Mouse (Mus musculus): ENCODE measurements around the gene Plxdc1.
A peak's percentile ranks its signal among the peaks of the same experiment; 100 is the strongest.

Plxdc1 gene

DNA sequence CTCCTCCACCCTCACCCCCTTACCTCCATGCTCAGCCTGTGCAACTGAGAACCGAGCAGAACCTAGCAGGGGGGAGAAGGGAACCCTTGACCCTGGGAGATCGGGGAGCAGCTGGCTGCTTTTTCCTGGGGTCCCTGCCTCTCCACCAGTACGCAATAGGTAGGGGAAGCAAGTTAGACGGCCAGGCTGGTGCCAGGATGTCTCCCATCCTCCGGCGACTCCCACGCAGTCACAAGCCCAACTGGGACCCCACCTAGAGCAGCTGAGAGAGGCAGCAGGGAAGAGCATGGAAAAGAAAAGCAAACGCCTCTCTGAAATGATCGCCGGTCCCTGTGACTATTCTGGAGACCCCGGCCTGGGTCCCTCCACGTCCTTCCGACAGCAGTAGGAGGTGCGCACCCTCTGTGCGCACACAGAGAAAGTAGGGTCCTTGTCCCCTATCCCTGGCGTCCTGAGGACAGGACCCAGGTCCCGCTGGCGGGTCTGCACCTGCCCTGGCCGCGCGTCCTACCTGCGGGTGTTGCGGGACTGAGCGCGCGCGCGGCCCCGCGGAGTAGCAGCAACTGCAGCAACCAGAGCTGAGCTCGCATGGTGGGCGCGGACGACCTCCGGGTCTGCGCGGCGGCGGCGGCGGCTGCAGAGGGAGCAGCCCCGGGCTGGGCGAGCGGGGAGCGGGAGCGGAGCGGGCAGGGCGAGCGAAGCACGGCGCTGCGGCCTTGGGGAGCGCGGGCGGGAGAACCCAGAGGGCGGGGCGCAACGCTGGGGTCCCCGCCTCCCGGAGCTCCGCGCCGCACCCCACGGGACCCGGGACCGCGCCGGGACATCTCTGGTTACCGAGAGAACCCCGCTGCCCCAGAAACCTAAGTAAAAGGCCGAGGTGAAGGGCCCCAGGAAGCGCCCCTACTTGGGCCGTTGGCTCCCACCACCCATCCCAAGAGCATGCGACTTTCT, at the start of gene Plxdc1:
Gene Plxdc1 (minus strand): TSS at position 718 of the 951 bp plus-strand sequence.
- peak in 1 of 2 experiments; percentile 29 for DNase-seq (ENCODE audit: low spot score in 2 of 2)

DNA sequence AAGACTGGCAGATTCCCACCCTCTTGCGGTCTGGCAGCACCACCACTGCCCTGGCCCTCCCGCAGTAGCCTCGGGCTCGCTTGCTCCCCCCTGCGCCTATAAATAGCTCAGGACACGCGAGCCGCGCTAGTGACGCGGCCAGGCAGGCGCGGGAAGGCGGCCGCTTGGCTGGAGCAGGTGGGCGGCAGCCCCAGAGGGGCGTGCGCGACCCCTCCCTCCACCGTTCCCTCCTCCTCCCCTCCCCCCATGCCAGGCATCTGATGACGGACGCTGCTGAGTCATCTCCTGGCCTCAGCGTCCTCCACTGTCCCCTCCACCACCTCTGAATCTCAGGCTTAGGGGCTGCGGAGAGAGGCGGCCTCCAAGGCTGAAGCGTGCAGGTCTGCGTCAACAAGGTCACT, 49.7 kb upstream of the Plxdc1 start:
- DNase-seq (ENCODE audit: low spot score in 2 of 2): no peak

DNA sequence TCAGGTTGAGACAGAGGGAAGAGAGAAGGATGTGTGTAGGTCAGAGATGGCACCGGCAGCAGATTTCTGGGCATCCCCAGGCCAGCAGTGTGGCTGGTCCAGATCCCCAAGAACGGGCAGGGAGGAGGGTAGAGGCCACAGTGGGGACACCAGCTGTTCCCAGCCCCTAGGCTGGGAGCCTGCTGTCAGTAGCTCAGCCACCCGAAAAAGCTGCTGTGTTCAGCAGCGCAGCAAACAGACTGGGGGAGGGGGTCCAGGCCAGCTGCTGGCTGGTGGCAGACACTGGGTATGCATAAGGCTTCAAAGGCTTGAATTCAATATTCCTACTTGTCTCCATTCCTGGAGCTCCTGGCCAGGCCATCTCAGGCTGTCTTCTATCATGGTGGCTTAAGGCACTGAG, 48.6 kb upstream of the Plxdc1 start:
- no peak for DNase-seq (ENCODE audit: low spot score in 2 of 2)

DNA sequence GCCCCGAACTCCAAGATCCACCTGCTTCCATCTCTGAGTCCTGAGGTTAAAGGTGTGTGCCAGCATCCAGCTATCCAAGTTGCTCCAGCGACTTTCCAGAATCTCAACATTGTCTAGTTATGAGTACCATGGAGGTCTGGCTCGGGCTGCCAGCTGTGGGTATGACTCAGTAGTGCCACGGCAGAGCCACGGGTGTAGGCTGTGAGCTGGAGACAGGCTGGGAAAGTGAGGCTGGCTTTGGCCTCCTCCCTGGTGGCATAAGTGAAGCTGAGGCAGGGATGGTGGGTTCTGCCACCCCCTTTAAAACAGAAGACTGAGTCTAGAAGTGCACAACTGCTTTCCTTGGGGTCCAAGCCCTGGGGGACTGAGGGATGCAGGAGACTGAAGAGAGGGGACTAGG, 47.8 kb upstream of the Plxdc1 start:
- DNase-seq (ENCODE audit: low spot score in 2 of 2): no peak

DNA sequence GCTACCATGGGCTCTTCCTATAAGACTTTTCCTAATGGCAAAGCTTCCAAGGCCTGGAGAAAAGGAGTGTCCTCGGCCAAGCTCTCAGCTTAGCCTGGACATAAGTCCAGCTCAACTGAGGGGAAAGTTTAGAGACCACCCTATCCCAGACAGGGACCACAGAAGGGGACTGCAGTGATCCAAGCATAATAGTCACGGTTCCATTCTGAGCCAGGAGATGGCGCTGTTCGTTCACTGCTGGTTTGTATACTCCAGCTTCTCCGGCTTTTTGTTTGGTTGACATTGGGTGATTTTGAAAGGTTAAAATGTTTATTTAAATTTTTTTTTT, 45.2 kb upstream of the Plxdc1 start:
- peak; percentile 52 to 74 for DNase-seq (ENCODE audit: low spot score in 2 of 2)

DNA sequence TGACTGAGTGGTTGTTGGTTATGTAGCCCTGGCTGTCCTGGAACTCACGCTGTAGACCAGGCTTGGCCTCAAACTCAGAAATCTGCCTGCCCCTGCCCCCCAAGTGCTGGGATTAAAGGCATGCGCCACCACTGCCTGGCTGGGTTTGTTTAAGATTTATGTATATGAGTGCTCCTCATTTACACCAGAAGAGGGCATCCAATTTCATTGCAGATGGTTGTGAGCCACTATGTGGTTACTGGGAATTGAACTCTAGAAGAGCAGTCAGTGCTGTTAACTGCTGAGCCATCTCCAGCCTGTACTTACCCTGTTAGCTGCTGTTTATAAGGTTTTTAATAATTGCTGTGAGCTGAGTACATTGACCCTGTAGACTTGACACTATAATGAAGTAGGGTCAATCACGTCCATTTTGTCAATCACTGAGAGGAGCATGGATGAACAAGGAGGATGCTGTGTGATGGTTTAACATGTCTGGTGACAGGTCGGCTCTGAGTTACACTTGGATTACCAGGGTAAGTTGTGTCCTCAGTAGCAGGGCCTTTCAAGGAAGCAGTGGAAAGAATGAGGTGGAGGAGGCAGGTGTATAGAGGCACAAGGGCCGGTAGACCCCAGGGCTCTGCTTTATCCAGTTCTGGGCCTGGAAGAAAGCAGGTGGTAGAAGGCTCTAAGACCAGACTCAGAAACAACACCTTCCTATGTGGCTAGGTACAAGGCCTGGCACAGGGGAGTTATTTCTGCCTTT, 44.6 kb upstream of the Plxdc1 start:
- no peak for DNase-seq (ENCODE audit: low spot score in 2 of 2)

DNA sequence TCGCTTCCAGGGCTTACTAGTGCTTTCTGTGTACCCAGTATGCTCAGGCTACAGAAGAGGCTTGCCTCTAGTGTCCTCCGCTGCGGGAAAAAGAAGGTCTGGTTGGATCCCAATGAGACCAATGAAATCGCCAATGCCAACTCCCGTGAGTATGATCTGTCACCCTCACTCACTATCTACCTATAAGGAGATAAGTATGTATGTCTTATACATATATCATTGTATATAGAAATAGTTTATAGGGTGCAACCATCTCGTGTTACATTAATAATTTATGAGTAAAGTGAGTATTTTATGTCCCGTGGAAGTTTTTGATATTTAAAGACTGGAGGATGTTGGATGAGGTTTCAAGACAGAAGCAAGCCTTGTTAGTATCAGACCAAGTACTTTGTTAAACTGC, 41.5 kb upstream of the Plxdc1 start:
- no peak for DNase-seq (ENCODE audit: low spot score in 2 of 2)

DNA sequence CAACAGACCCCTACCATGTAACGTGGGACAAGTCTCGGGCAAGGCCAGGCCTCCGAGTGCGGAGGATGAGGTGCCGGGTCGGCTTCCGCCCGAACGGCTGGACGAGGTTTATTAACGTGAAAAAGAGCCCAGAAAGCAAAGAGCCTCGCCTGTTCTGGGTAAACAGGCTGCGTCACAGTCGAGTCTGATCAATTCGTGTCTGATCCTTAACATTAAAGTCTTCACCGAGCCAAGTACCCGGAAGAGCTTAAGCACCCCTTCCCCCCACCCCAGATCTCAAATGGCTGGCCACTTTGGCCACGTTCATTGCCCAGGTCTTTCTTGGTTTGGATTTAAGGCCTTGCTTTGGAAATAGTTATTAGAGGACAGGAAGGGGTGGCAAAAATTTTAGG, 41.0 kb upstream of the Plxdc1 start:
- DNase-seq (ENCODE audit: low spot score in 2 of 2): no peak

DNA sequence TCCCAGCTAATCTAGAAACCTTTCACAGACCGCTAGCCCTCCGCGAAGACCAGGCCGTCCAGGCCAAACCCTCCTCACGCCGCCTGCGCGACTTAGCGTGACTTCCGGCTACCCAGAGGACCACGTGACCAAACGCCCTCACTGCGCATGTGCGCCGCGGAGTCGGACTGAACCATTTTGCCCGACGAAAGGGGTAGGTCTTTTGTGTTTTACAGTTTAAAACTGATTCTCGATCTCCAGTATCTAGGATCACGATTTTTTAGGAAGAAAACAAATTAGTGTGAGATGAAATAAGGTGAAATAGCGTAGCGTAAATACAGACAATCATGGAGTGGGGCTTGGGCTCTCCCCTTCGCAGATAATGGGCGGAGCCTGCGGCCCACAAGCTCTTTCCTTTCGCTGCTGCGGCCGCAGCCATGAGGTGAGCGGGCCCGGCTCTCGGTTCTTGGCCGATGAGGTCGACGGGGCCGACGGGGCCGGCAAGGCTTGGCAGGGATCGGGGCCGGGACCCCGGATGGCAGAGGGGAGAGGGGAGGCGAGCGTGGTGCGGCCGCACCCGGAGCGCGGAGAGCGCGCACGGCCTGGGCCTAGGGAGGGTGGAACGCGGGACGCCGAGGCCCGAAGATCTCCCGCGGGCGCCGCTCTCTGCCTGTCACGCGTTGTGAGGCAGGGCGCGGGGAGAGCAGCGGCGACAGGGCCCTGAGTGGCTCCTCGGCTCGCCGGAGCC, 40.5 kb upstream of the Plxdc1 start, which contains the start of gene Rpl19:
Gene Rpl19 (plus strand): TSS at position 141 of the 727 bp plus-strand sequence.
- peak; percentile 84 to 91 for DNase-seq (ENCODE audit: low spot score in 2 of 2)

DNA sequence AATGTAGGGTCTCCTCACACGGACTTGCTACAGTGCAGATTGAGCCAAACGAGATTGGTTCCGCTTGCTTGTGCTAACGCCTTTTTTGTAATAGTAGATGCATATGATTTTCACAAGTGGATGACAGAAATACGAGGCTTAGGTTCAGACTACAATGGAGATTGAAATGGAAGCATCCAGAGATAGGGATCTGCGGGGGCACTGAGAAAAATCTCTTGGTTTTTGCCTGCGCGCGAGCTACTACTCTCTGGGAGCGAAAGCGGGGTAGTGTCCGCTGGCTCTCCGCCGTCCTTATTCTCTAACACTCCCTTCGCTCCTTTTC, 40.0 kb upstream of the Plxdc1 start:
- DNase-seq (ENCODE audit: low spot score in 2 of 2): no peak

DNA sequence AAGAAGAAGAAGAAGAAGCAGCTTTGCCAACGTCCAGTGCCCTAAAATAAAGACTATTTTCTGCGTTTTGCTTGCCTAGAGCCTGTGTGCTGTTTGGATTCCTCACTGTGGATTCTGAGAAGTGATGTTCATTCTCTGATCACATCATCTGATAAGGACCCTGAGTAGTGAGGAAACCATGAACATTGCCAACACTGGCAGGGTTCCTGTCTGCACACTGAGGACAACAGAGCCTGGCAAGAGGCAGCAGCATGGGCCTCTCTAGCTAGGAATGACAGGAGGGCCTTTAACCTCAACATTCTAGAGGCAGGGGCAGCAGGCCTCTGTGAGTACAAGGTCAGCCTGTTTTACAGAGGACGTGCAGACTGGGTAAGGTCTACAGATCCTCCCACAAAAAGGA, 38.3 kb upstream of the Plxdc1 start:
- no peak for DNase-seq (ENCODE audit: low spot score in 2 of 2)

DNA sequence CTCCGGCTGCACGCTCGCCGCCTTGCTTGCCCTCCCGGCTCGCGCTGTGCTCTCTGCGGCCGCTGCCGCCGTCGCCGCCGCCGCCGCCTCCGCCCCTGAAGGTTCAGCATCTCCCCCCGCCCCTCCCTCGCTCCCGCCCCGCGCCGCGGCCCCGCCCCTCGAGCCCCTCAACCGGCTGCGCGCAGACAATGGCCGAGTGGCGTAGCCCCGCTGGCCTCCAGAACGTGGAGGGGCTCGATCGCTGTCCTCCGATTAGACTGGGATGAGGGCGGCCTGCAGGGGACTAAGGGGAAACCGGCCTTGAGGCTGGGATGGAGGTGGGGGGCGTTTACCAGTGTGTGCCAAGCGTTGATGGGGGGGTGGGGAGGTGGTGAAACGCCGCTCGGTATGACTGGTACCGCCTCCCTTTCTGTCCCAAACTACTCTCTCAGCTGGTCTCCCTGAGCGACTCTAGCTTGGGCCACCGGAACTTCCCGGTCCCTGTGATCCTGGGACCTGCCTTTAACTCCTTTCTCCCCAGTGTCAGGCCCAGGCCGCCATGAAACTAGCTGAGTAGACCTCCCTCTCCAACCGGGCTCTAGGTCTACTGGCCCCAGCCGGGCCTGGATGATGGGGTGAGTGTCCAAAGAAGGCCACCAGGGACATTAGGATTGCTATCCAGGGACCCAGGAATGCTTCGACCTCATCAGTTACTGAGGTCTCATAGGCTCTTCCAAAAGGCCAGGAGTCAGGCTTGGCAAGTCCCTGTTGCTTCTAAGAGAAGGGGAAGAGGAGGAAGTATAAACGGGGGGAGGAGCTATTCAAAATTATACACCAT, 36.5 kb upstream of the Plxdc1 start, which contains the start of gene Cacnb1:
Gene Cacnb1 (minus strand): TSS at position 480 of the 817 bp plus-strand sequence.
- peak in 1 of 2 experiments; percentile 27 for DNase-seq (ENCODE audit: low spot score in 2 of 2)

DNA sequence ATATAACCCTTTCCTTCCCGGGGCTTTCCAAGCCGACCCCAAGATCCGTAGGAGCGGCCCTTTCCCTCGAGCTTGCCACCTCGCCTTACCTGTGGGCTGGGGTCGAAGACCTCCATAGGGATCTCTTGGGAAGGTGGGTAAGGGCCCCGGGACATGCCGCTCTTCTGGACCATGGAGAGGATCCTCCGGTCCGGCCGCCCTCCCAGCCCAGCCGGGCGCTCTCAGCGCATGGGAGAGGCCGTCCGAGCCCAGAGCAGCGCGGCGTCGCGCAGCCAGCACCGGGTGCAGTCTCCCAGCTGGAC, 36.0 kb upstream of the Plxdc1 start:
- DNase-seq (ENCODE audit: low spot score in 2 of 2): no peak

DNA sequence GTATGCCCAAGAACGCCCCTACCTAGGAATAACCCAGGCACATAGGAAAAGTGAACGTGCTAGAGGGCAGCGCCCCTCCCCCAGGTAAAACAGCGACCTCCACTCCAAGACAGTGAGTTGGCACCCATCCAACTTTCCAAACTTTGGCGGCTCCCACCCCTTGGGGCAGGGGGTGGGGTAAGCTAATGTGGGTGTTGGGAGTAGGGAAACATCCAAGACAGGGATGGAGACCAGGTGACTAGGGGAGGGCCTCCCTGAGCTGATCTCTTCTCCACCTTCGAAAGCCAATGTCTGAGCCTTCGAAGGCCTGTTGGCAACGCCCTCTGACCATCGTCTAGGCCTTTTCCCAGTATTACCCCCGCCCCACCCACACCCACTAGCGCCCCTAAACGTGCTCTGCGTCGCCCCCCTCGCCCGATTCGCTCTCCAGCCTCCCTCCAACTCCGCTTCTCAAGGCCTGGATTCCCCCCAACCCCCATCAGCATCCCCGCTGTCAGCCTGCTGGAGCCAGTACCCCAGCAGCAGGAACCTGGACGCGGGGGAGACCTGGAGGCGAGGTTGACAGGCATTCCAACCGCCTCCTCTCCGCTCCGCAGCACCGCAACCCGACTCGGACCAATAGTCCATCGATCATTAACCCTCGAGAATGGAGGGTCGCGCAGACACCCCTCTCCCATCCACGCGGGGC, 35.5 kb upstream of the Plxdc1 start:
- DNase-seq (ENCODE audit: low spot score in 2 of 2): no peak

DNA sequence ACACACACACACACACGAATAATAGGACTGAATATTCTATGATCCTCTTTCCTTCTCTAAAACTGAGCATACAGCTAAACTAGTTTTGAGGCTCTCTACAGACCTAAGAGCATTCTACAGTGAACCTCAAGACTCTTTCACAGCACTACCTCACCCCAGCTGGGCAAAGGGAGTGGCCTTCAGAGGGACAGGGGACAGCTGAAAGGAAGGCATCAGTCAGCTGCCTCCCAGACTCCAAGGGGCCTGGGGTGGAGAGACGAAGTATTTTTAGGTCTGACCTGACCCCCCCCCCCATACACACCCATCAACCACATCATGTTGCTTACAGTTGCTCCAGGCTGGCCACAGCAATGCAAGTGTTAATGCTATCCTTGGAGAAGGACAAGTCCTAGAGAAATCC, 34.9 kb upstream of the Plxdc1 start:
- no peak for DNase-seq (ENCODE audit: low spot score in 2 of 2)

DNA sequence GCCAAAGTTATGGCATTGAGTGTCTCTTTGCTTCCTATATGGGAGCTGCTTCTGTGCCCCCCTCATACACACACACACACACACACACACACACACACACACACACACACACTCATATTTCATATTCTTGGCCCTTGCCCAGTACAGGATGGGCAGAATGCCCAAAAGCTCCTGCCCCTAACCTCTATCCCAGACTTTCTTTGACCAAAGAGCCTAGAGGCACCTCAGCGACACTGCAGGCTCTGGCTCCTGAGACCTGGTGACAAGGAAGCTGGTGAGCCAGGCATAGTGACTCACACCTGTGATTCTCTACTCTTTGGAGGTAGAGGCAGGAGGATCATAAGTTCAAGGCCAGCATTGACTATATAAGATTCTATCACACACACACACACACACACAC, 34.5 kb upstream of the Plxdc1 start:
- DNase-seq (ENCODE audit: low spot score in 2 of 2): no peak

DNA sequence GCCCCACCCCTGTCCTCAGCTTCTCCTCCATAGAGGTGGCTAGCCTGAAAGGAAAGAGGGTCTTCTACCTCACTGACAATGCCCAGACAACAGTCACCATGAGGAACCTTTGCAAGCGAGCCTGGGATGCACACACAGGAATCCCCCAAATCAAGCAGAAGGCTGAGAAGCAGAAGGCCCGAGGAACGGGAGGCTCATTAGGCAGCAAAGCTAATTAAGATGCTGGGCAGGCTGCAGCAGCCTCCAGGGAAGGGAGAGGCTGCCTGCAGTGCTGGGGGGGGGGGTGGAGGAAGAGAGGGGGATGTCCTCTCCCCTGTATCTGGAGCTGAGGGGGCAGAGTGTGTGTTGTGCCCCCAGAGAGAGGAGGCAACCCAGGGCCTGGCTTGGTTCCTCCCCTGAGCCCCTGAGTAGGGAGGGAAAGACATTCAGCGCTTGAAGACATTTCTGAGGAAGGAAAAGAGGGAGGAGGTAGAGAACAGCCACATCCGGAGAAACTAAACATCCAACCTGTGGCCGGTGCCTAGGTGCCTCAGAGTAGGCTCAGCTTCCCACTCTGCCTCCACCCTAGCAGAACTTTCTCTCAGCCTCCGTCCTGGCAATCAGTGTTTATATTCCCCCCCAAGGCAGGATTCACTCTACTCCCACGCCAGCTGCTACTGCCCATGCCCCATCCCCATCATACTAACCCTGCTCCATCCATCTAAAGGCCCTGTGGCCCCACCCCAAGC, 33.8 kb upstream of the Plxdc1 start:
- DNase-seq (ENCODE audit: low spot score in 2 of 2): no peak

DNA sequence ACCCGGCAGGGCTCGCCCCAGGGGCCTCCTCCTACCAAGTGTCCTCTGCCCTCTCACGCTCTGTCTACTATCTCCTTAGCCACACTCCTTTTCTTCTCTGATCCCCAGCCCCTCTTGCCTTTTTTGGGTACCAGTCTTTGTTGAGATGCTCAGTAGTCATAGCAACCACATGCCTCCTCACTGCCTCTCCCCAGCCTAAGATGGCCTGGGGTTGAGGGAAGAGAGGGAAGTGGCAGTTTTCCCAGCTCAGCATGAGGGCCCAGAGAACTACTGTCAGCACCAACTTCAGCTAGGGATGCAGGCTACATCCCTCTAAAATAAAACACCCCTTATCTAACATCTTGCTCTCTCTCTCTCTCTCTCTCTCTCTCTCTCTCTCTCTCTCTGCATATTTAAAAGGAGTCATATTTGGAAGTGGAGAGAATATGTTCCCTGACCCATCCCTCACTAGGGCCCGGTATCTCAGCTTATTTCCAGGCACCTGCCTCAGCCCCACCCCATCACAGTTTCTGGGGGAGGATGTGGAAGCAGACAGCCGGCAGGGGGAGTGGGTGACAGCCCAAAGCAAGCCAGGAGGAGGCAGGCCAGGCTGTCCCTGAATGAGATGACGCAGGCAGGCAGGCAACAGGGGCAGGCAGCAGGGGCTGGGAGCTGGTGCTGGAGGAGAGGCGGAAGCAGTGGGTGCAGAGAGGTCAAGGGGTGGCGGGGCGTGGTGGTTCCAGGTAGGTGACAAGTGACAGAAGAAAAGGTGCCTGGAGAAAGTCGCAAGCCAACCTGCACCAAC, 32.8 kb upstream of the Plxdc1 start:
- no peak for DNase-seq (ENCODE audit: low spot score in 2 of 2)

DNA sequence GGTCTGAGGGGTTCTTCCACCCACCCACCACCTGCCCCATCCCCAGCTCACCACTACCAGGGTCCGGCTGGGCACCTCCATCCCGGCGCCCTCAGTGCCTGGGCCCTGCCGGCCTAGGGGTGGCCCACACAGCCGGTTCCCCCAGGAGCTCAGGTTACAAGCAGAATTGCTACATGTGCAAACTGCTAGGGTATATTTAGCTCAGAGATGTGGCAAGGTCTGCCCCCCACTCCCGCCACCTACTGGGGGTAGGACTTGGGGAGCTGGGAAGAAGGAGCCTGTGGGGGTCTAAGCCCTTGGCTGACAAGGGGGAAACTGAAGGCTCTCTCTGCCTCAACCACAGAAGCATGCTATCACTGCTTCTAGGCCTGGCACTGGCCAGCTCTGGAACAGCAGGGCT, 32.0 kb upstream of the Plxdc1 start:
- no peak for DNase-seq (ENCODE audit: low spot score in 2 of 2)

DNA sequence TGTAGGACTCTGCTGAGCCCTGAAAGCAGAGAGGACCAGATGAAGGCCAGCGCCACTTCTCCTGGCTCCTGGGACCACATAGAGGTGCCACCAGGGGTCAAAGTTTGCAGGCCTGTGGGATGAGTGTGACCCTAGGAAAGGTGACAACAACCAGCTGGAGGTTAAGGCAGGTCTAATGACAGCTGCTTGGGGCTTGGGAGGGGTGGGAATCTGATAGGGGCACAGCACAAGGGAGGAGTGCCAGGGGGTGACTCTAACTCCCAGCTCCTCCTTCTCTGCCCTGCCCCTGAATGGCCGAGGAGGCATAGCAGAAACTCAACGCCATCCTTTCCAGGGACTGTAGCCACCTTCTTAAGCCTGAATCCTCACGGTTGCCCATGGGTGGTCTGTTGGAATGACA, 30.6 kb upstream of the Plxdc1 start:
- no peak for DNase-seq (ENCODE audit: low spot score in 2 of 2)
